Mouse (Mus musculus): ENCODE results near the gene Wdr35. TPM values are rescaled to one million over a fixed set of nuclear protein-coding genes. Genes with fewer than 3 reads are reported as not detected.
"Not testable (repeated sequence)": the region's sequence is repeated elsewhere in the genome, so short reads cannot be mapped to it uniquely, and the experiment has no call there.

The Wdr35 gene
- 10 to 100 TPM; 43.0 to 59.8 (median 44.9) TPM for total RNA-seq (2022)

GRCm38 (mm10) chr12:8973820-8974465 is at the start of gene Wdr35:
Gene Wdr35, plus strand, starts transcription at chr12:8973892.
- peak; percentile 88 to 91 for DNase-seq (ENCODE audit: low spot score in 2 of 2)

- DNase-seq (ENCODE audit: low spot score in 2 of 2), result no peak
Observed at GRCm38 (mm10) chr12:8927652-8928051, 46.0 kb upstream of the Wdr35 start.

GRCm38 (mm10) chr12:8928766-8929165 is 44.9 kb upstream of the Wdr35 start:
- DNase-seq (ENCODE audit: low spot score in 2 of 2), result no peak

GRCm38 (mm10) chr12:8931083-8931482 is 42.6 kb upstream of the Wdr35 start:
- no peak for DNase-seq (ENCODE audit: low spot score in 2 of 2)

GRCm38 (mm10) chr12:8935349-8935748 is 38.3 kb upstream of the Wdr35 start:
- DNase-seq (ENCODE audit: low spot score in 2 of 2), result no peak

GRCm38 (mm10) chr12:8936210-8936609 is 37.5 kb upstream of the Wdr35 start:
- not testable (repeated sequence) for DNase-seq (ENCODE audit: low spot score in 2 of 2)

GRCm38 (mm10) chr12:8939490-8939889 is 34.2 kb upstream of the Wdr35 start:
- DNase-seq (ENCODE audit: low spot score in 2 of 2), result no peak

- DNase-seq (ENCODE audit: low spot score in 2 of 2), result no peak
Observed at GRCm38 (mm10) chr12:8940011-8941005, 33.4 kb upstream of the Wdr35 start.

- DNase-seq (ENCODE audit: low spot score in 2 of 2), result no peak
Observed at GRCm38 (mm10) chr12:8941131-8941615, 32.5 kb upstream of the Wdr35 start.

GRCm38 (mm10) chr12:8941699-8942392 is 31.8 kb upstream of the Wdr35 start:
- DNase-seq (ENCODE audit: low spot score in 2 of 2), result no peak

GRCm38 (mm10) chr12:8947163-8947562 is 26.5 kb upstream of the Wdr35 start:
- DNase-seq (ENCODE audit: low spot score in 2 of 2), result no peak

GRCm38 (mm10) chr12:8947714-8948464 is 25.8 kb upstream of the Wdr35 start, which contains the start of gene Matn3:
Gene Matn3, plus strand, starts transcription at chr12:8947929.
- peak in 1 of 2 experiments; percentile 7 for DNase-seq (ENCODE audit: low spot score in 2 of 2)

- DNase-seq (ENCODE audit: low spot score in 2 of 2), result no peak
Observed at GRCm38 (mm10) chr12:8953136-8953535, 20.6 kb upstream of the Wdr35 start.

- DNase-seq (ENCODE audit: low spot score in 2 of 2), result no peak
Observed at GRCm38 (mm10) chr12:8954161-8954561, 19.5 kb upstream of the Wdr35 start.

- DNase-seq (ENCODE audit: low spot score in 2 of 2), result no peak
Observed at GRCm38 (mm10) chr12:8961607-8962316, 11.9 kb upstream of the Wdr35 start.

GRCm38 (mm10) chr12:8969828-8970227 is 3.9 kb upstream of the Wdr35 start:
- no peak for DNase-seq (ENCODE audit: low spot score in 2 of 2)

GRCm38 (mm10) chr12:8975076-8975475 is 1.4 kb downstream of the Wdr35 start:
- DNase-seq (ENCODE audit: low spot score in 2 of 2), result no peak

GRCm38 (mm10) chr12:8993231-8993630 is 19.5 kb downstream of the Wdr35 start:
- DNase-seq (ENCODE audit: low spot score in 2 of 2), result no peak

- DNase-seq (ENCODE audit: low spot score in 2 of 2), result no peak
Observed at GRCm38 (mm10) chr12:8998318-8998717, 24.6 kb downstream of the Wdr35 start.

- DNase-seq (ENCODE audit: low spot score in 2 of 2), result peak; percentile 25 to 47
Observed at GRCm38 (mm10) chr12:9002038-9002648, 28.5 kb downstream of the Wdr35 start.

Measured in layer of hippocampus, adult 8-10 months (tissue).